Mouse (Mus musculus): ENCODE results near the gene Exosc1. TPM values are rescaled to one million over a fixed set of nuclear protein-coding genes. Genes with fewer than 3 reads are reported as not detected.
A peak's percentile ranks its signal among the peaks of the same experiment; 100 is the strongest.

The Exosc1 gene
- polyA plus RNA-seq, 1 experiment from 2014 or later, result 49.2 TPM

DNA sequence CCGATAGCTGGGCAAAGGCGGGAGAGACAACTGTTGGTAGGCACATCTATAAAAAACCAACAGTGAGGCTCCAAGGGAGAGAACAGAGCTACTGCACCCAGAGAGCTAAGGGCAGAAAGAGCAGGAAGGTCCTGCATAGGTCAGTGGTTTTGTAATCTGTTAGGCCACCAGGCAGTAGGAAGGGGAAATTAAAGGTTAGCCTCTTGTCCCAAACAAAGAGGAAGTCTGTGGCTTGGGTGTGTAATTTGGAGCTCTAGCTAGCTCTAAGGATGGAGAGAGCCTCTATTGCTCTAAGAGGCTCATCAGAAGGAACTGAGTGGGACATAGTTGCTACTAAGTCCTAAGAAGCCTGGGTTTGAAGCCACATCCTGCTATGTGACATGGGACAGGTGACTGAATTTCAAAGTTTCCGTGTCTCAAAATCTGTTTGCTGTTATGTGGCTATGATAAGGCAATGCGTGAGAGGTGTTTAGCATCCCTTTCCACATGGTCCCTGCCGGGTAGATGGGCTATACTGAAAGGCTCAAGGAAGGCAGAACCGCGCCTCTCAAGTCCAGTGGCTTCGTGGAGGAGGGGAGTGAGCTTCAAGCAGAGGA is 32.6 kb downstream of the Exosc1 start:
- Histone ChIP-seq H3K4me1 (replicated peaks) (peaks cover 7% of the 10 kb centered on the region), H3K9me3 (replicated peaks) (no peaks in the 10 kb centered on the region), H3K36me3 (no peaks in the 10 kb centered on the region), H3K4me3 (no peak overlapping the region), H3K27ac (ENCODE audit: poor library complexity, severe bottlenecking) (no peak overlapping the region), H3K27me3 (replicated peaks) (no peaks in the 10 kb centered on the region), H3K4me2 (no peak overlapping the region), H3K9ac (no peak overlapping the region)
- ATAC-seq (ENCODE audit: insufficient number of reproducible peaks, low FRiP score), result no peak
- 76% methylated on average over 8 of the region's 8 CpGs for WGBS

- Histone ChIP-seq H3K4me3 (no peak overlapping the region), H3K4me2 (no peak overlapping the region), H3K36me3 (no peaks in the 10 kb centered on the region), H3K4me1 (replicated peaks) (peaks cover 19% of the 10 kb centered on the region), H3K9me3 (replicated peaks) (no peaks in the 10 kb centered on the region), H3K27ac (ENCODE audit: poor library complexity, severe bottlenecking) (no peak overlapping the region), H3K27me3 (replicated peaks) (no peaks in the 10 kb centered on the region), H3K9ac (no peak overlapping the region)
- ATAC-seq (ENCODE audit: insufficient number of reproducible peaks, low FRiP score), result no peak
- WGBS, result 46% methylated on average over 4 of the region's 4 CpGs
Observed at GRCm38 (mm10) chr19:41898860-41899259, 34.4 kb downstream of the Exosc1 start.

- 19% methylated on average over 18 of the region's 18 CpGs for WGBS
Observed at GRCm38 (mm10) chr19:41896319-41896711, 36.9 kb downstream of the Exosc1 start.

GRCm38 (mm10) chr19:41895460-41896318 is 37.5 kb downstream of the Exosc1 start, which contains the start of gene Rrp12:
Gene Rrp12, minus strand, starts transcription at chr19:41896173.
- H3K27ac ChIP-seq (ENCODE audit: poor library complexity, severe bottlenecking), result no peak within 1 kb of the TSS
- peaks cover 12% of the 10 kb centered on the region for H3K4me1 ChIP-seq (replicated peaks)
- H3K9me3 ChIP-seq (replicated peaks), result no peaks in the 10 kb centered on the region
- no peaks in the 10 kb centered on the region for H3K27me3 ChIP-seq (replicated peaks)
- under 1% methylated on average over 46 of the region's 46 CpGs for WGBS
- H3K9ac ChIP-seq, result peak within 1 kb of the TSS; percentile 76
- peak; percentile 91 for ATAC-seq (ENCODE audit: insufficient number of reproducible peaks, low FRiP score)
- H3K36me3 ChIP-seq, result peaks cover 12% of the 10 kb centered on the region
- peak within 1 kb of the TSS; percentile 89 for H3K4me2 ChIP-seq
- H3K4me3 ChIP-seq, result peak within 1 kb of the TSS; percentile 83

More at GRCm38 (mm10) chr19:41896319-41896711, 36.9 kb downstream of the Exosc1 start:
- Histone ChIP-seq H3K4me2 (peak overlapping the region; percentile 89), H3K4me3 (peak overlapping the region; percentile 83), H3K36me3 (peaks cover 8% of the 10 kb centered on the region; the same call in 1 of the 2 replicates), H3K27me3 (replicated peaks) (no peaks in the 10 kb centered on the region), H3K9ac (peak overlapping the region; percentile 57), H3K4me1 (replicated peaks) (peaks cover 12% of the 10 kb centered on the region), H3K27ac (ENCODE audit: poor library complexity, severe bottlenecking) (no peak overlapping the region), H3K9me3 (replicated peaks) (no peaks in the 10 kb centered on the region)
- ATAC-seq (ENCODE audit: insufficient number of reproducible peaks, low FRiP score), result no peak

DNA sequence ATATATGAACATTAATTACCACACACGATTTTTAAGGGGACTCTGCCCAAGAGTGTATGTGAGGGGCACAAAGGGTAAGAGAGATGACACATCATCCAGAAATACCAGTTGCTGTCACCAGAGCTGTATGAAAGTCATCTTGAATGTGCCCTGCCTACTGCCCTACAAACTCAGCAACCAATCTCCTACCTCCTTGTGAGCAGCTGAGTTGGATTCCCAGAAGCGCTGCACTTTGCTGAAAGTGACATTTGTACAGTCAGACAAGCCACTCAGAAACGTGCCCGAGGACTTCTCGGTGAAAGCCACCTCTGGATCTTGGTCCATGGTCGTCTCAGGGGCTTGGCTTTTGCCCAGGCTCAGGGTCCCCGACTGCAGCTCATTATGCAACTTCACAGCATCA is 38.3 kb downstream of the Exosc1 start:
- ATAC-seq (ENCODE audit: insufficient number of reproducible peaks, low FRiP score), result no peak
- peak overlapping the region; percentile 76 for H3K9ac ChIP-seq
- H3K9me3 ChIP-seq (replicated peaks), result no peaks in the 10 kb centered on the region
- H3K4me3 ChIP-seq, result peak overlapping the region; percentile 83
- H3K4me1 ChIP-seq (replicated peaks), result peaks cover 12% of the 10 kb centered on the region
- peaks cover 19% of the 10 kb centered on the region for H3K36me3 ChIP-seq
- no peak overlapping the region for H3K27ac ChIP-seq (ENCODE audit: poor library complexity, severe bottlenecking)
- H3K4me2 ChIP-seq, result peak overlapping the region; percentile 89
- no peaks in the 10 kb centered on the region for H3K27me3 ChIP-seq (replicated peaks)
- WGBS, result 40% methylated on average over 7 of the region's 7 CpGs

DNA sequence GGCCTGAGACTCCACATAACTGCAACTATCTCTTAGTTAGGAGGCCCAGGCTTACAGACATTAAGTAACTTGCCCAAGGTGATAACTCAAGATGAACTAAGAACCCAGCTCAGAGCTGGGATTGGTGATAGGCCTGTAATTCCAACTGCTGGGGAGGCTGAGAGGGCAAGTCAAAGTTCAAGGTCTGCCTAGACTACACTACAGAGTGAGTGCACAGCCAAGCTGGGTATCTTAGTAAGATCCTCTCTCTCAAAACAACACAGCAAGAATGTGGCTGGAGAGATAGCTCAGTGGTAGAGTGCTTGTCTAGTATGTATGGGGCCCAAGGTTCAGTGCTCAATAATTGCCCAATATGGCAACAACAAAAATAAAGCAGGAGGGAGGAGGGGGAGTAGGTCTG is 45.0 kb downstream of the Exosc1 start:
- Histone ChIP-seq H3K4me3 (no peak overlapping the region), H3K4me2 (no peak overlapping the region), H3K9ac (no peak overlapping the region), H3K36me3 (peaks cover 79% of the 10 kb centered on the region), H3K4me1 (replicated peaks) (no peaks in the 10 kb centered on the region), H3K27me3 (replicated peaks) (no peaks in the 10 kb centered on the region), H3K27ac (ENCODE audit: poor library complexity, severe bottlenecking) (no peak overlapping the region), H3K9me3 (replicated peaks) (no peaks in the 10 kb centered on the region)
- no peak for ATAC-seq (ENCODE audit: insufficient number of reproducible peaks, low FRiP score)

DNA sequence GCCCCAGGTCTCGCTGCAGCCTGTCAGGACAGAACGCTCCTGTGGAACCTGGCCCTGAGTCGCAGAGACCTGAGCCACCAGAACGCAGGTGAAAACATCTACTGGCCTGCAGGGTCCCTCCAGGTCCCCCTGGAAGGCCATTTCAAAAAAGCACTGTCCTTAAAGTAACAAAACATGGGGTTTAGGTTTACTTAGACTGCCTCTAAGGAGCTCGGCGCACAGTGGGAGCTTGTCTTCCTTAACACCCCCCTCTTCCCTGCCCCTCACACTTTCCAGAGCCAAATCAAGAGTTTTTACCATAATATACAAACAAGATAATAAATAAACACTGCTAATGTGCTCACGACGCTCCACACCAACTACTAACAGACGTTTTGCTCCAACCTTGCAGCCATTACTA is 49.3 kb downstream of the Exosc1 start:
- H3K36me3 ChIP-seq, result peaks cover 86% of the 10 kb centered on the region
- H3K9ac ChIP-seq, result no peak overlapping the region
- no peak for ATAC-seq (ENCODE audit: insufficient number of reproducible peaks, low FRiP score)
- no peaks in the 10 kb centered on the region for H3K27me3 ChIP-seq (replicated peaks)
- no peak overlapping the region for H3K27ac ChIP-seq (ENCODE audit: poor library complexity, severe bottlenecking)
- H3K4me3 ChIP-seq, result no peak overlapping the region
- 89% methylated on average over 9 of the region's 9 CpGs for WGBS
- H3K4me2 ChIP-seq, result no peak overlapping the region
- H3K9me3 ChIP-seq (replicated peaks), result no peaks in the 10 kb centered on the region
- no peaks in the 10 kb centered on the region for H3K4me1 ChIP-seq (replicated peaks)

DNA sequence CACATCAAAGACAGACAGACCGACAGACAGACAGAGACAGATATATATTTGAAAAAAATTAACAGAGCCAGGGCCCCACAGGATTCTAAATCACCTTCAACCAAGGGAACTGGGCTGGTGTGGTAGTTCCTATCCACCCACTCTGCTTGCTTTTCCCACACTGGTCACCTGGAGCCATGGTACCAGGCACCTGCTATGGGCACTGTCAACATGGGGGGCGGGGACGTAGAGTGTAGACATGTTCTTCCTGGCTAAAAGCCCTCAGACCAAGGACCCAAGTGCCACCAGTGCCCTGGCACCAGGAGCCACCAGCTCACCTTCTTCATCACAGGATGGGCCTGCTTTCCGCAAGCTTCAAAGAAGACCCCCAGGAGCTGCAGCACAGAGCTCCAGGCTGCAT is 51.4 kb downstream of the Exosc1 start:
- H3K9me3 ChIP-seq (replicated peaks), result no peaks in the 10 kb centered on the region
- H3K4me3 ChIP-seq, result no peak overlapping the region
- H3K9ac ChIP-seq, result no peak overlapping the region
- H3K27ac ChIP-seq (ENCODE audit: poor library complexity, severe bottlenecking), result no peak overlapping the region
- H3K36me3 ChIP-seq, result peaks cover 78% of the 10 kb centered on the region
- no peaks in the 10 kb centered on the region for H3K27me3 ChIP-seq (replicated peaks)
- no peak overlapping the region for H3K4me2 ChIP-seq
- H3K4me1 ChIP-seq (replicated peaks), result no peaks in the 10 kb centered on the region
- no peak for ATAC-seq (ENCODE audit: insufficient number of reproducible peaks, low FRiP score)
- WGBS, result 95% methylated on average over 4 of the region's 4 CpGs

DNA sequence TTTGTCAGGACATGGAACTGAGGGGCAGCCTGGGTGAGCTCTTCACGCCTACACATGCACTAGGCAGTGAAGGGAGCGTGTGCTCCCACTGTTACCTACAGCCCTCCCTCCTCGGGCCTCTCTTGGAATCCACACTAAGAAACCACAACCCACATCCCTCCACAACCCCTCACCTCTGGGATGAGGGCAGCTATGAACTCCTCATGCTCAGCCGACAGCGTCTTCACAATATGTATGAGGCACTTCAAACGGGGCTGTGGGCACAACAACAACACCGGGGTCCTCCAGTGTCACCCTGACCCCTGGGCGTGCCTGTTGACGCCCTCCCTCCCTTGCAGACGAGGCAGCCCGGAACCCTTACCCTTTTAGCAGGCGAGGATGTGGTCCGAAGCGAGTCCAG is 58.9 kb downstream of the Exosc1 start:
- no peaks in the 10 kb centered on the region for H3K27me3 ChIP-seq (replicated peaks)
- peaks cover 73% of the 10 kb centered on the region for H3K36me3 ChIP-seq
- H3K4me1 ChIP-seq (replicated peaks), result peaks cover 7% of the 10 kb centered on the region; the same call in 1 of the 2 replicates
- no peak overlapping the region for H3K9ac ChIP-seq
- no peaks in the 10 kb centered on the region for H3K9me3 ChIP-seq (replicated peaks)
- no peak for ATAC-seq (ENCODE audit: insufficient number of reproducible peaks, low FRiP score)
- no peak overlapping the region for H3K27ac ChIP-seq (ENCODE audit: poor library complexity, severe bottlenecking)
- no peak overlapping the region for H3K4me2 ChIP-seq
- 84% methylated on average over 14 of the region's 14 CpGs for whole genome bisulfite sequencing
- H3K4me3 ChIP-seq, result no peak overlapping the region

Data from heart, embryonic 12.5 days (tissue).